In genomic region chr7:19802995-19803394, GRCm38 (mm10) we compare ENCODE assay signal across 7 mouse cellular contexts. TPM values are rescaled to one million over a fixed set of nuclear protein-coding genes. Genes with fewer than 3 reads are reported as not detected.
A peak's percentile ranks its signal among the peaks of the same experiment; 100 is the strongest.
DNase-seq lines count a peak whose midpoint lies in the region; ATAC-seq lines count a peak whose summit lies in the region.

No protein-coding gene starts in this region.

- 0 out of 2 replicates have a peak, but pooled peaks have one; percentile 49 for ATAC-seq in erythroid progenitor cell, adult 5-6 weeks (replicated peaks; ENCODE audit: low FRiP score, poor library complexity, severe bottlenecking)

- peak; percentile 63 to 84 for DNase-seq in spleen, adult 18-20 months
- DNase-seq in spleen, adult 12 weeks (ENCODE audit: low spot score), result no peak
- peak; percentile 72 for DNase-seq in adrenal gland, adult 2 months
- peak; percentile 75 for DNase-seq in kidney, postnatal 14 days
- DNase-seq in lung, postnatal 14 days, result peak; percentile 85
- DNase-seq in right cerebral cortex, adult 2 months (ENCODE audit: low spot score in 2 of 2), result peak; percentile 78 to 84

RNA-seq across cellular contexts. Expression of gene Cblc, which starts 6.4 kb away (rescaled TPM):
- not detected for total RNA-seq in adrenal gland, adult 2 months (2021)
- polyA plus RNA-seq in adrenal gland, adult 2 months (2012; rRNA removed), result 0.60 TPM in 1 of 2 replicates, not detected in the other
- not detected in 2 replicates for total RNA-seq in erythroid progenitor cell, adult 5-6 weeks (2015; ENCODE audit: low replicate concordance)
- not detected in 2 replicates for total RNA-seq in erythroid progenitor cell, adult 5-6 weeks (2017; ENCODE audit: low replicate concordance)

RNA-seq across cellular contexts. Expression of gene Bcl3, which starts 19.6 kb away (rescaled TPM):
- 10 to 100 TPM; 26.7 to 34.1 TPM for total RNA-seq in adrenal gland, adult 2 months (2021)
- 155 and 161 TPM in 2 replicates for polyA plus RNA-seq in adrenal gland, adult 2 months (2012; rRNA removed)
- 15.5 and 21.3 TPM in 2 replicates for total RNA-seq in erythroid progenitor cell, adult 5-6 weeks (2015; ENCODE audit: low replicate concordance)
- total RNA-seq in erythroid progenitor cell, adult 5-6 weeks (2017; ENCODE audit: low replicate concordance), result 0.77 TPM in 1 of 2 replicates, not detected in the other

RNA-seq across cellular contexts. Expression of gene Bcam, which starts 32.2 kb away (rescaled TPM):
- 10 to 100 TPM; 35.9 to 61.1 TPM for total RNA-seq in adrenal gland, adult 2 months (2021)
- 103 and 108 TPM in 2 replicates for polyA plus RNA-seq in adrenal gland, adult 2 months (2012; rRNA removed)
- not detected in 2 replicates for total RNA-seq in erythroid progenitor cell, adult 5-6 weeks (2015; ENCODE audit: low replicate concordance)
- total RNA-seq in erythroid progenitor cell, adult 5-6 weeks (2017; ENCODE audit: low replicate concordance), result not detected in 2 replicates

RNA-seq across cellular contexts. Expression of gene Gm19345, which starts 48.8 kb away (rescaled TPM):
- under 1 TPM in 1 of 2 experiments, not detected in 1; 0.86 TPM for total RNA-seq in adrenal gland, adult 2 months (2021)
- polyA plus RNA-seq in adrenal gland, adult 2 months (2012; rRNA removed), result 0.71 and 1.3 TPM in 2 replicates
- not detected in 2 replicates for total RNA-seq in erythroid progenitor cell, adult 5-6 weeks (2015; ENCODE audit: low replicate concordance)
- not detected in 2 replicates for total RNA-seq in erythroid progenitor cell, adult 5-6 weeks (2017; ENCODE audit: low replicate concordance)

RNA-seq across cellular contexts. Expression of gene Nectin2, which starts 52.7 kb away (rescaled TPM):
- 10 to 100 TPM; 76.9 to 98.1 TPM for total RNA-seq in adrenal gland, adult 2 months (2021)
- 138 and 165 TPM in 2 replicates for polyA plus RNA-seq in adrenal gland, adult 2 months (2012; rRNA removed)
- not detected in 2 replicates for total RNA-seq in erythroid progenitor cell, adult 5-6 weeks (2015; ENCODE audit: low replicate concordance)
- total RNA-seq in erythroid progenitor cell, adult 5-6 weeks (2017; ENCODE audit: low replicate concordance), result 0.64 TPM in 1 of 2 replicates, not detected in the other

Comparison
In these comparisons a context has a peak if more than half of its experiments do, and no peak if none do; other contexts are left out.
1. RNA of gene Bcam, which starts 32.2 kb away (total RNA-seq): 35.9 to 61.1 TPM in adrenal gland, adult 2 months; not detected in erythroid progenitor cell, adult 5-6 weeks; every median in the first group is over 10 times any median in the second.